Mouse (Mus musculus): ENCODE measurements around the gene Prune1.

The Prune1 gene

DNA sequence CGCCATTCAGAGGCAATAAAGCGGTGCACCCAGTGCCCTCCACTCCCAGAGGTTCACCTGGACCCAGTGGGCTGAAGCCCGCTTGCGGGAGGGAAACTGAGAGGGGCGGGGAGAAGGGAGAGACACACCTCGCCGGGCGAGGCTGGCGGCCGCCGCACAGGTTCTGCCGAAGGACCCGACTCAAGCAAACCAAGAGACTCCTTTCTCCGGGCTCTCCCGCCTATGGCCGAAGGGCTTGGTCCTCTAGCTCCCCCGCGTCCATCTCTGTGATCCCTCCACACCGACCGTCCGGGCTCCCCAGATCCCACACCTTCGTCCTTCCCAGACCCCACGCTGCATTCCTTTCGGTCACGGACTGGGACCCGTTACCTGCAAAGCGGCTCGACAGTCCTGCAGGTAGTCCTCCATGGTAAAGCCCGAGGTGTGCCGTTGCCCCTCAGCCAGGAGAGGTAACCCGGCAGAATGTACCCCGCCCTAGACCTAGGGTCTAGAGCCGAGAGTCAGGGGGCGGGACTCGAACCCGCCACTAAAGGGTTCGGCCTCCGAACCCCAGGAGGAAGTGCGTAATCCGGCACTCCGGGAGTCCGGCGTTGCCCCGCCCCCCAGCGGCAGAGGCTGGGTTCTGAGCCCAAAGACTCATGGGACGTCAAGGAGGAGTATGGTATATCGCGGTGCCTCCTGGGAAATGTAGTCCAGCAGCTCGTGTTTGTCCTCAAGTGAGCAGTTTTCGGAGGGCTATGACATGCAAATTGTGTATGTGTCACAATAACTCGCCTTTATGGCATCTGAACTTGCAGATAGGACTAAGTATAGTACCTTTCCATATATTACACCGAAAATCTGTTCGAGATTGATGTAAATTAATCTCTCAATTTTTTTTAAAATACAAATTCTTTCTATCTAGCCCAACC, at the start of gene Prune1, which contains the start of gene Mindy1:
Gene Prune1, minus strand, starts transcription at position 861 of the 911 bp plus-strand sequence.
Gene Mindy1, plus strand, starts transcription at position 130 of the 911 bp plus-strand sequence.
- DNase-seq (ENCODE audit: low read depth, low spot score) = peak; percentile 98

- no peak for DNase-seq (ENCODE audit: low read depth, low spot score)
Measured at GRCm38 (mm10) chr3:95331528-95331927, 49.7 kb upstream of the Prune1 start.

- DNase-seq (ENCODE audit: low read depth, low spot score) = no peak
Measured at GRCm38 (mm10) chr3:95328803-95329404, 47.0 kb upstream of the Prune1 start.

DNA sequence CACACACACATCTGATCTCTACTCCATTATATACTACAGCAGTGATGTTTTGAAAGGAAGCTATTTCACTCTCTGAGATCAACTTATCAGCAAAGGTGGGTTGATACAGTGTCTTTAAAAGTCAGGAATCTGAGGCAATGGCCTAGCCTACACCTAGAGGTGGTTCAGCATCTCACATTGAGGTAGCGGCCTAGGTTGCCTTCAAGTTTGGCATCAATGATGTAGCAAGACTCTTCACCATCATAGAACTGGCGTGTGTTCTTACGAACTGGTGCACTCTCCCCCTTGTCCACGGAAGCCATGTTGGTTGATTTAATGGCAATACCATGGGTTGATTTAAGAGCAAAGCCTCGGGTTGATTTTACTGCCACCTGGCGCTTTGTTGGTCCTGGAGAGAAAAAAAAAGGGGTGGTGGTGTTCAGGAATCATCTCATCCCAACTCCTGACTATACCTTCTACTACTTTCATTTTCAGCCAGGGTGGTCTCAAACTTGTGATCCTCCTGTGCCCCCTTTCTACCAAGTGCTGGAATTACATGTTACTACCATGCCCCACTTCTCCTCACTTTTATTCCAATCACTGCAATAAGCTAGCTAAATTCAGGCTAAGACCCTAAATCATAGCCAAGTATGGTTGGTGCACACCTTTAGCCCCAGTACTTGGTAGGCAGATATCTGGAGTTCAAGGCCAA, 42.7 kb upstream of the Prune1 start:
- DNase-seq (ENCODE audit: low read depth, low spot score) = no peak

DNA sequence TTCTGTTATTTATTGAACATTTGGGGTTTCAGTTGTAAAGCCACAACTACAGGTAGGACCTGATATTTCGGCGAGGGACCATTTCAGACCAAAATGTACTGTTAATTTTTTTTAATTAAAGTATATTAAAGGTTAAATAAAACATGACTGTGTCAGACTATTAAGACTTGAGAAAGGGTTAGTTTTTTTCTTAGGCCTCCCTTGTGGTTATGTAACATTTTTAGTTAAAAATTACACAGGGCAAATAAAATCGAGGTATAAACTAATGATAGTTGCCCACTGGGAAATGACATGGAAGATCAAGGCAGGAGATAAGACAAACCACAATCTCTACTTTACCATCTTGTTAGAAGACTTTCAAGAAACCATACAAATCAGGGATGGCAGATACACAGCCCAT, 41.6 kb upstream of the Prune1 start:
- DNase-seq (ENCODE audit: low read depth, low spot score) = no peak

DNA sequence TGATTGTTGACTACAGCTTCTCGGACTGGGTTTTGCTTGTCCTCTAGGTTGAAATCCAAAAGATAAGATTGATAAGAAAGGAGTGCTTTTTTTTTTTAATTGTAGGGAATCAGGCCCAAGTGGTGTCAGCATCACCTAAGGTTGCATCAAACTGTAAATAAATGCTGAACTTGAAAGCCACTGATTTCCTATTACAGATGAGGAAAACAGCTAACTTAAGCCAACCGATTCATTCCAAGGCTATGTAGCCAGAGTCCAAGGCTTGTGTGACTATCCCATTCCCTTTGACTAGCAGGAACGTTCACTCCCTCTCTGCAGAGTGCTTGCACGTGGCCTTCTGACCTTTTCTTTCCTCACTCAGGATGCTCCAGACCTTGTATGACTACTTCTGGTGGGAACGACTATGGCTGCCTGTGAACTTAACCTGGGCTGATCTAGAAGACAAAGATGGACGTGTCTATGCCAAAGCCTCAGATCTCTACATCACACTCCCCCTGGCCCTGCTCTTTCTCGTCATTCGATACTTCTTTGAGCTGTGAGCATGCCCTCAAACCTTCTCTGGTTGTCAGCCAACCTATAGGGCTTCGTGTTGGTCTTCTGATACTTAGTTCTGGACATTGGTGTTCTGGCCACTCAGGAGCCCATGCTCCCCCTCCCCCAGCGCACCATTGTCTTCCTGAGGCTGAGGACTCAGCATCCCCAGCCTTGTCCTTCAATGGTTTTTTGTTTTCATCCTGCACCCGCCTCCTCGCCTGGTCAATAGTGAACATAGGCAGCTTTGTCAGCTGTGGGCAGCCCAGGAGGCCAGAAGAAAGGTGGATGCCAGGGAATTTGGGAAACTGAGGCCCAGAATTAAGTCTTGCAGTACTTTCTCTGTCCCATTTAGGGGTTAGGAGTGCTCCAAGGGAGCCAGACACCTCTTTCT, 38.1 kb upstream of the Prune1 start:
- DNase-seq (ENCODE audit: low read depth, low spot score) = no peak

DNA sequence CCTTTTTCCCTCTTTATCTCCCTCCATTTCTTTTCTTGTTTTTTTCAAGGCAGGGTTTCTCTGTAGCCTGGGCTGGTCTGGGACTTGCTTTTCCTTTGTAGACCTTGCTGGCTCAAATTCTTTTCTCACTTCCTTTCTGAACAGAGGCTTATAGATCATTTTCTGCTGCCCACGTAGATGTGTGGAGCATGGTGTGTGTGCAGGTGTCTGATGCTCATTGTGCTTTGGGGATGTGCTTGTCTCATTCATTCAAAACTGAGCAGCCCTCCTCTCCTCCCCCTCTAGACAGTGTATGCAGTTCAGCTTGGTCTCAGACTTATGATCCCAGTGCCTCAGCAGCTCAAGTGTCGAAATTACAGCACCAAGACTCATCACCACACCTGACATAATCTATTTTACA, 37.2 kb upstream of the Prune1 start:
- DNase-seq (ENCODE audit: low read depth, low spot score) = no peak

DNA sequence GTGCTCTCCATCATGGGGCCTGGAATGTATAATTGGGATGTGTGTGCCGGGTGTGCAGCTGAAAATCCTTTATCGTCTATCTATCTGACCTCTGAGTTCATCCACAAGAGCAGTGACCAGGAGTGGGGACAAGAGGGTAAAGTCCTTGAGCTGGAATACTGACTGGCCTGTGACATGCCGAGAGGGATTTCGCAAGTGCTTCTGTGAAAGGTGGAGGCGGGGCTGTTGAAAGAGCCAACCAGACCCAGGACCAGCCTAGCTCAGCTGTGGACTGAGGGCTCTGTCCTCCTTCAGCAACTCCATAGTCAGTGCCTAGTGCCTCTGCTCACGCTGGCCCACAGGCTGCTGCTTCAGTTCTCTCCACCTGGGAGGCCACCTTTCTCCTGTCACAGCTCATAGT, 36.7 kb upstream of the Prune1 start:
- peak; percentile 69 for DNase-seq (ENCODE audit: low read depth, low spot score)

DNA sequence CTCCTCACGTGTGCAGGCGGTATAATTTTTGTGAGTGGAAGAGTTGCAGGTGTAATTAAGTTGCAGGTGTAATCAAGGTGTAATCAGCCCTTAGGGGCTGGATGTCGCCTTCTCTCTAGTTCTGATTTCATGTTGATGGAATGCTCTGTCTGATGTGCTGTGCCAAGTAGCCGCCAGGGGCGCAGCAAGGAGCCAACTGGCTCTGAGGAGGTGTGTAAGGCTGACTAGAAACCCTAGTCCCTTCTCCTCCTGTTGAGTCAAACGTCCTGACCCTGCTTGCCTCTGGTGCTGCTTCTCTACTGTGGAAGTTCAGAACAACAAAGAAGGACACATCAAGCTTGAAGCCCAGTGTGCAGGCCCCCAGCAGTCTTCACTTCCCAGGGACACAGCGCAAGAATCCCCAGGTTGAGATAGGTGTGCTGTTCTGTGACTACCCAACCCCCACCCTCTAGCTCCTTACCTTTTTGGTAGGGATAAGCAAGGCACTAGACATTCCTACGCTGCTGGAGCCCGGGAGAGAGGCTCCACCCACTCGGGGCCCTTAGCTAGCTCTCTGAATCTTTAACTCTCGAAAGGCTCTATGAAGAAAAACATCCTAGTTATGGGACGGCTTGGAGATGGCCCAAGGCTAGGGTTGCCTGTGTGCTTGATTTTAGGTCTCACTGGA, 35.7 kb upstream of the Prune1 start:
- DNase-seq (ENCODE audit: low read depth, low spot score) = peak; percentile 69

- no peak for DNase-seq (ENCODE audit: low read depth, low spot score)
Measured at GRCm38 (mm10) chr3:95315844-95316550, 34.1 kb upstream of the Prune1 start.

DNA sequence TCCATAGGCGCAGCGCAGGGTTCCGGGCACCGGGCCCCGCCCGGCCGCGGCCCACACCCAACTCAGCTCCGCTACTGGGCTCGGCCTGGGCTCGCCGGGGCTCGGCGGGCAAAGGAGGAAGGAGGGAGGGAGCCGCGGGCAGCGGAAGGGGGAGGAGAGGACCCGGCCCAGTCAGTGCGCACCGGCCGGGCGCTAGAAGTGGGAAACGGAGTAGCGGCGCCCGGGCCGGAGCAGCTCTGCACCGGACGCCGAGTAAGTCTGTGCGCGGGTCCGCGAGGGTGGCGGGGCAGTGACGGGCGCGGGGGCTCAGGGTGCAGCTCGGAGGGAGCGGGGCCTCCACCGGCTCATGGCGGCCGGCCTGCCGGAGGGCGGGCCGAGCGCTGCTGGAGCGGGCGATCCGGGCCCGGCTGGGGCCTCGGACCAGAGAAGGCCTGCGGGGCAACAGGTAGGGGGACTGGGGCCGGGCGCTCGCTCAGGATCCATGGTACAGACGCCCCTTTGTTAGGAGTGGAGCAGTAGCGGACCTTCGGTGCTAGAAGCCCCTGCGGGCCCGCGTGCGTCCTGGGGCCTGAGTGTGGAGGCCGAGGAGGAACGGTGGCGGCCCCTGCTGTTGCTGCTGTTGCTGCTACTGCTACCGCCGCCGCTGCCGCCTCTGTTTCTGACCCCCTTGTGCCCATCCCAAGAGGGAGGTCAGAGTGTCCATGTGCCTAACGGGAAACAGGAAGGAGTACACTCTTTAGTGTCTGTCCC, 33.4 kb upstream of the Prune1 start:
- DNase-seq (ENCODE audit: low read depth, low spot score) = peak; percentile 81

GRCm38 (mm10) chr3:95314486-95315093, 32.7 kb upstream of the Prune1 start, which contains the start of gene Cers2:
Cers2 (plus strand) TSS chr3:95314791.
- no peak for DNase-seq (ENCODE audit: low read depth, low spot score)

GRCm38 (mm10) chr3:95314075-95314474, 32.2 kb upstream of the Prune1 start:
- no peak for DNase-seq (ENCODE audit: low read depth, low spot score)

GRCm38 (mm10) chr3:95313476-95313875, 31.6 kb upstream of the Prune1 start:
- no peak for DNase-seq (ENCODE audit: low read depth, low spot score)

DNA sequence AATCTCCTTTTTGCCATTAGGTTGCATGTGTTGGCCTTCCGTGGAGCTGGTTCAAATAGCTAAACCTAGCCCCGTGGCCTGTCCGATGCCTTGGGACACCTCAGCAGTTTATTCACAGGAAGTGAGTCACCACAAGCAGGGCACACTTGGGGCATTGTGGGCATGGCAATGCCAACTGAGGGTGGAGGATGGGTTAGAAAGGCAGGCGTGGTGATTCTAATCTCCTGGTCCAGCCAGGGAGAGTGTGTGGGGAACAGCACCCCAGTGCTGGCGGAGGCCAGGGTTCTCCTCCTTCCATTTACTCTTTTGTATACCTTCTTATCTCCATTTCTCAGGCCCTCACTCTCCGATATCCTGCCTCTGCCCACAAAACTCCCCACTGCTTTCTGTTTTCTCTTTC, 30.7 kb upstream of the Prune1 start:
- DNase-seq (ENCODE audit: low read depth, low spot score) = no peak

DNA sequence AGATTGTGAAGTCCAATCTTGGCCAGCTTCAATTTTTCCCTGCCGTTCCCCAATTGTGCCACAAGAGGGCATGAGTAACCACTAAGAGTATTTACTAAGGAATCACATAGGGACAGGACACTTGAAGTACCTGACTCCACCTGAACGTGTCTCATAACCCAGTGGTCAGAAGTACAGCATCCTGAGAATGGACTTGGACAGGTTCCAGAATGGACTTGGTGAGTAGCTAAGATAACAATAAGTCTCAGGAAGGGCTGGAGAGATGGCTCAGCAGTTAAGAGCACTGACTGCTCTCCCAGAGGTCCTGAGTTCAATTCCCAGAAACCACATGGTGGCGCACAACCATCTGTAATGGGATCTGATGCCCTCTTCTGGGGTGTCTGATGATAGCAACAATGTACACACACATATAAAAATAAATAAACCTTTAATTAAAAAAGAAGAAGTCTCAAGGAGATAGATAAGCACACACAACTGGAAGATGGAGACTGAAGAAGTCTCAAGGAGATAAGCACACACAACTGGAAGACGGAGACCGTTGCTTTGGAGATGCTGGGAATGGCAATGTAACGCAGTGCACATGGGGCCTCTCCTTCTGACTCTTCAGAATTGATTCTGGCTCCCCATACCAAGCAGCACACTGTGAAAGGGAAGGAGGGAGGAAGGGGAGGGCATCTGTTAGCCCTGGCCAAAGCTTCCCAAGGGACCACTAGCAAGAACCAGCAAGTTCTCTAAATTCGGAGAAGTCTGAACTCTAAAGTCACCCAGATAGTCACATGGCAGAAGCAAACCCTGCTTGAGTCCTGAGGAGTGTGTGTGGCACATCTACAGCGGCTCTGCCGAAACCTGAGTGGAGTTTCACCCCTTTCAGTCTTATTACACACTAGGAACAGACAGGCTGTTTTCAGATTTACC, 29.3 kb upstream of the Prune1 start:
- peak; percentile 68 for DNase-seq (ENCODE audit: low read depth, low spot score)

DNA sequence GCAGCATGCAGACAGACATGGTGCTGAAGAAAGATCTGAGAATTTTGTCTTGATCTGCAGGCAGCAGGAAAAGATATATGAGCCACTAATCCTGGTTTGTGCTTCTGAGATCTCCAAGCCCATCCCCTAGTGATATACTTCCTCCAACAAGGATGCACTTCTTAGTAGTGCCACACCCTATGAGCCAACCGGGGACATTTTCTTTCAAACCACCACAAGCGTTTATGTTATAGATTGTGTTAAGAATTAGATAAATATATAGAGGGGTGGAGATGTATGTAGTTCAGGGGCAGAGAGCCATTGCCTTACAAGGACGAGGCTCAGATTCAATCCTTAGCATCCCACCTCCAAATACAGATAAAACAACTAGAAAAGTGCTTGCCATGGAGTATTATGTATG, 28.6 kb upstream of the Prune1 start:
- no peak for DNase-seq (ENCODE audit: low read depth, low spot score)

DNA sequence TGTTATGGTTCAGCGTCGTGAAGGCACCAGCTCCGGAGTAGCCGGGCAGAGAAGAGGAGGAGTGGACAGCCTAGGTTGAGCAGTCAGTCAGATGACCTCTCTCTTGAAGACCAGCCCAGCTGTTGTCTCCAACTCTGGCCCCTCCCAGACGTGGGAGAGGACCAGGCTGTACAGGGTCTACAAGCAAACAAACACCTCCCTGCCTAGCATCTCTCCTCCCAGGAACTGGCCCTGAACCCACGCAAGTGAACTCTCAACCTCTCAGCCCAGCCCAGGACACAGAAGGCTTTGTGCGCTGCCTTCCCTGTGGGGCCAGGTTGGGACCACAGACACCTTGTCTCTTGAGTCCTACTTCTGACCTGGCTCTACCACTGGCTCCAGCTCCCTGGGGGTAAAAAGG, 25.2 kb upstream of the Prune1 start, which contains the start of gene Anxa9:
Gene Anxa9, minus strand, starts transcription at position 77 of the 400 bp plus-strand sequence.
- DNase-seq (ENCODE audit: low read depth, low spot score) = no peak

Data from skeletal muscle tissue, adult 2 months (tissue).